Mouse (Mus musculus): ENCODE measurements around the gene Hdac11. TPM values are rescaled to one million over a fixed set of nuclear protein-coding genes. Genes with fewer than 3 reads are reported as not detected.

Hdac11 gene
- 4.5 and 4.8 TPM in 2 replicates for polyA plus RNA-seq (2015; fragmentation: Nextera tagmentation; extraction: Ambion mirVana)

- Histone ChIP-seq H3K27me3 (ENCODE audit: control insufficient read depth, insufficient read depth, low read depth, low read length) (peaks cover 4% of the 10 kb centered on the region), H3K4me2 (ENCODE audit: low read depth, low read length) (peak within 1 kb of the TSS; percentile 93), H3K27ac (ENCODE audit: low read length) (peak within 1 kb of the TSS; percentile 63), H3K9ac (ENCODE audit: low read depth, low read length) (peak within 1 kb of the TSS; percentile 82), H3K4me3 (ENCODE audit: low read depth, low read length) (peak within 1 kb of the TSS; percentile 75), H3K9me3 (replicated peaks; ENCODE audit: control insufficient read depth, low read length) (no peaks in the 10 kb centered on the region), H3K36me3 (ENCODE audit: control insufficient read depth, insufficient read depth) (no peaks in the 10 kb centered on the region), H3K4me1 (ENCODE audit: control insufficient read depth, low read depth, low read length) (peaks cover 81% of the 10 kb centered on the region)
- peak; percentile 99 for ATAC-seq (ENCODE audit: low read depth)
- 2% methylated on average over 41 of the region's 42 CpGs for WGBS (ENCODE audit: insufficient replicate concordance)
Observed at GRCm38 (mm10) chr6:91156554-91157236, at the start of gene Hdac11. TSS of gene Hdac11 (plus strand) at chr6:91156665.

DNA sequence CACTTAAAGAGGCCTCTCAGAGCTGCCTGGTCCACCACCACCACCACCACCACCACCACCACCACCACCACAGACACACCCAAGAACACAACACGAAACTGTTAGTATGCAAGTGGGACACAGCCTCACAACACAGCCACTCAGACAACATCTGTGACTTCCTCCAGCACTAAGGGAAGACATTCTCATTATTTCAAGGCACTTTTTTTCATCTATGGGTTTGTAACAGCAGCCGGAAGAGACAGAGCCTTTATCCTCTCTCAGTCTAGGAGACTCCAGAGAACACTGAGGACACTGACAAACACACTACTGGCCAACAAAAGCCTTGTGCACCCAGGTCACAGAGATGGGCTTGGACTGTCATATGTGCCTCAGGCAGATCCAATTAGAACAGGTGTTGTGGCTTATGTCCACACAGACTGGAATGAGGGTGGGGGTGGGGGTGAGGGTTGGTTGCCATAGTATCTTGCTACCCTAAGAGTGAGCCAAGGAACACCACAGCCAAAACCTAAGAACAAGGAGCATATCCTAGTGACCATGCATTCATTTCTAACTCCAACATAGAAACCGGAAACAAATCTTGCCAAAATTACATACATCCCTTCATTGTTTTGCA is 48.1 kb upstream of the Hdac11 start:
- H3K4me1 ChIP-seq (ENCODE audit: control insufficient read depth, low read depth, low read length), result peaks cover 65% of the 10 kb centered on the region

GRCm38 (mm10) chr6:91108917-91109450 is 47.5 kb upstream of the Hdac11 start:
- H3K27ac ChIP-seq (ENCODE audit: low read length), result no peak overlapping the region
- H3K27me3 ChIP-seq (ENCODE audit: control insufficient read depth, insufficient read depth, low read depth, low read length), result no peaks in the 10 kb centered on the region
- H3K36me3 ChIP-seq (ENCODE audit: control insufficient read depth, insufficient read depth), result no peaks in the 10 kb centered on the region; the same call in 1 of the 2 replicates
- H3K9me3 ChIP-seq (replicated peaks; ENCODE audit: control insufficient read depth, low read length), result no peaks in the 10 kb centered on the region
- H3K4me3 ChIP-seq (ENCODE audit: low read depth, low read length), result no peak overlapping the region
- 79% methylated on average over 2 of the region's 2 CpGs for WGBS (ENCODE audit: insufficient replicate concordance)
- H3K4me2 ChIP-seq (ENCODE audit: low read depth, low read length), result no peak overlapping the region
- ATAC-seq (ENCODE audit: low read depth), result no peak
- H3K4me1 ChIP-seq (ENCODE audit: control insufficient read depth, low read depth, low read length), result peaks cover 65% of the 10 kb centered on the region
- no peak overlapping the region for H3K9ac ChIP-seq (ENCODE audit: low read depth, low read length)

More for the DNA sequence above, 48.1 kb upstream of the Hdac11 start:
- H3K27ac ChIP-seq (ENCODE audit: low read length), result no peak overlapping the region; the same call in 1 of the 2 replicates
- no peaks in the 10 kb centered on the region for H3K9me3 ChIP-seq (replicated peaks; ENCODE audit: control insufficient read depth, low read length)
- H3K4me2 ChIP-seq (ENCODE audit: low read depth, low read length), result no peak overlapping the region
- no peaks in the 10 kb centered on the region; the same call in 1 of the 2 replicates for H3K36me3 ChIP-seq (ENCODE audit: control insufficient read depth, insufficient read depth)
- no peak overlapping the region for H3K4me3 ChIP-seq (ENCODE audit: low read depth, low read length)
- no peak overlapping the region for H3K9ac ChIP-seq (ENCODE audit: low read depth, low read length)
- 76% methylated on average over 3 of the region's 3 CpGs for WGBS (ENCODE audit: insufficient replicate concordance)
- no peaks in the 10 kb centered on the region for H3K27me3 ChIP-seq (ENCODE audit: control insufficient read depth, insufficient read depth, low read depth, low read length)
- ATAC-seq (ENCODE audit: low read depth), result no peak

DNA sequence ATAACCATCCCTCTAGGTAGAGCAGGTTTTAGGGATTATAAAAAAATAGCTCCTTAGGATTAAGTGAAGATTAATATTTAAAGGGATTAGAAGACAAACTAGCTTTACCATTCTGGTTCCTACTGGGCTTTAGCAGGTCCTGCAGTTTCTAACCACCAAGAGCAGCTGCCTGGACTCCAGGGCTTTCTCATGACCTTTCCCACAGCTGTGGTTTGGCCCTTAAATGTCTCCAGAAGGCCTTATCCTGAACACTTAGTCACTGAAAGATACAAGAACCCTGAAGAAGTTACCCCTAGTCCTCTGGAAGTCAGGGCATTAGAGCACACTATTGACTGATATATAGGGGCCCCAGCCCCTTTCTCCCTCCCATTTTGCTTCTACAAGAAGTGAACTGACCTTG is 47.0 kb upstream of the Hdac11 start:
- no peak for ATAC-seq (ENCODE audit: low read depth)
- Histone ChIP-seq H3K4me3 (ENCODE audit: low read depth, low read length) (no peak overlapping the region), H3K9me3 (replicated peaks; ENCODE audit: control insufficient read depth, low read length) (no peaks in the 10 kb centered on the region), H3K36me3 (ENCODE audit: control insufficient read depth, insufficient read depth) (no peaks in the 10 kb centered on the region; the same call in 1 of the 2 replicates), H3K4me1 (ENCODE audit: control insufficient read depth, low read depth, low read length) (peaks cover 65% of the 10 kb centered on the region), H3K27me3 (ENCODE audit: control insufficient read depth, insufficient read depth, low read depth, low read length) (no peaks in the 10 kb centered on the region), H3K9ac (ENCODE audit: low read depth, low read length) (no peak overlapping the region), H3K27ac (ENCODE audit: low read length) (peak overlapping the region; percentile 33; the same call in 1 of the 2 replicates), H3K4me2 (ENCODE audit: low read depth, low read length) (no peak overlapping the region)

GRCm38 (mm10) chr6:91110323-91111020 is 46.0 kb upstream of the Hdac11 start:
- Histone ChIP-seq H3K9me3 (replicated peaks; ENCODE audit: control insufficient read depth, low read length) (no peaks in the 10 kb centered on the region), H3K4me1 (ENCODE audit: control insufficient read depth, low read depth, low read length) (peaks cover 65% of the 10 kb centered on the region), H3K4me3 (ENCODE audit: low read depth, low read length) (peak overlapping the region; percentile 5; the same call in 1 of the 2 replicates), H3K27me3 (ENCODE audit: control insufficient read depth, insufficient read depth, low read depth, low read length) (no peaks in the 10 kb centered on the region), H3K36me3 (ENCODE audit: control insufficient read depth, insufficient read depth) (no peaks in the 10 kb centered on the region; the same call in 1 of the 2 replicates), H3K9ac (ENCODE audit: low read depth, low read length) (peak overlapping the region; percentile 40), H3K27ac (ENCODE audit: low read length) (peak overlapping the region; percentile 60), H3K4me2 (ENCODE audit: low read depth, low read length) (peak overlapping the region; percentile 39)
- no peak for ATAC-seq (ENCODE audit: low read depth)
- 32% methylated on average over 13 of the region's 13 CpGs for WGBS (ENCODE audit: insufficient replicate concordance)

- peaks cover 57% of the 10 kb centered on the region for H3K4me1 ChIP-seq (ENCODE audit: control insufficient read depth, low read depth, low read length)
- peak overlapping the region; percentile 39 for H3K4me2 ChIP-seq (ENCODE audit: low read depth, low read length)
- no peak overlapping the region for H3K4me3 ChIP-seq (ENCODE audit: low read depth, low read length)
- H3K36me3 ChIP-seq (ENCODE audit: control insufficient read depth, insufficient read depth), result no peaks in the 10 kb centered on the region; the same call in 1 of the 2 replicates
- peak overlapping the region; percentile 60 for H3K27ac ChIP-seq (ENCODE audit: low read length)
- H3K9me3 ChIP-seq (replicated peaks; ENCODE audit: control insufficient read depth, low read length), result no peaks in the 10 kb centered on the region
- H3K27me3 ChIP-seq (ENCODE audit: control insufficient read depth, insufficient read depth, low read depth, low read length), result no peaks in the 10 kb centered on the region
- H3K9ac ChIP-seq (ENCODE audit: low read depth, low read length), result no peak overlapping the region
- no peak for ATAC-seq (ENCODE audit: low read depth)
- 51% methylated on average over 10 of the region's 10 CpGs for WGBS (ENCODE audit: insufficient replicate concordance)
Observed at GRCm38 (mm10) chr6:91111141-91111953, 45.1 kb upstream of the Hdac11 start.

GRCm38 (mm10) chr6:91111954-91112252 is 44.6 kb upstream of the Hdac11 start:
- Histone ChIP-seq H3K4me2 (ENCODE audit: low read depth, low read length) (peak overlapping the region; percentile 39; the same call in 1 of the 2 replicates), H3K4me3 (ENCODE audit: low read depth, low read length) (no peak overlapping the region), H3K9ac (ENCODE audit: low read depth, low read length) (no peak overlapping the region), H3K27ac (ENCODE audit: low read length) (no peak overlapping the region), H3K4me1 (ENCODE audit: control insufficient read depth, low read depth, low read length) (peaks cover 53% of the 10 kb centered on the region), H3K36me3 (ENCODE audit: control insufficient read depth, insufficient read depth) (no peaks in the 10 kb centered on the region; the same call in 1 of the 2 replicates), H3K27me3 (ENCODE audit: control insufficient read depth, insufficient read depth, low read depth, low read length) (no peaks in the 10 kb centered on the region), H3K9me3 (replicated peaks; ENCODE audit: control insufficient read depth, low read length) (no peaks in the 10 kb centered on the region)
- 87% methylated on average over 3 of the region's 3 CpGs for WGBS (ENCODE audit: insufficient replicate concordance)
- ATAC-seq (ENCODE audit: low read depth), result no peak

GRCm38 (mm10) chr6:91114716-91115115 is 41.7 kb upstream of the Hdac11 start:
- Histone ChIP-seq H3K27ac (ENCODE audit: low read length) (peak overlapping the region; percentile 93), H3K36me3 (ENCODE audit: control insufficient read depth, insufficient read depth) (no peaks in the 10 kb centered on the region; the same call in 1 of the 2 replicates), H3K4me2 (ENCODE audit: low read depth, low read length) (peak overlapping the region; percentile 98), H3K4me1 (ENCODE audit: control insufficient read depth, low read depth, low read length) (peaks cover 59% of the 10 kb centered on the region), H3K27me3 (ENCODE audit: control insufficient read depth, insufficient read depth, low read depth, low read length) (no peaks in the 10 kb centered on the region), H3K9ac (ENCODE audit: low read depth, low read length) (peak overlapping the region; percentile 92), H3K9me3 (replicated peaks; ENCODE audit: control insufficient read depth, low read length) (no peaks in the 10 kb centered on the region), H3K4me3 (ENCODE audit: low read depth, low read length) (peak overlapping the region; percentile 86)
- no peak for ATAC-seq (ENCODE audit: low read depth)
- 25% methylated on average over 2 of the region's 2 CpGs for WGBS (ENCODE audit: insufficient replicate concordance)

Measured in liver, embryonic 16.5 days (tissue).